Mouse (Mus musculus): ENCODE measurements around the gene Tnfrsf25. TPM values are rescaled to one million over a fixed set of nuclear protein-coding genes. Genes with fewer than 3 reads are reported as not detected.
A peak's percentile ranks its signal among the peaks of the same experiment; 100 is the strongest.

Tnfrsf25 gene
- polyA plus RNA-seq, 1 experiment = 0.95 TPM

DNA sequence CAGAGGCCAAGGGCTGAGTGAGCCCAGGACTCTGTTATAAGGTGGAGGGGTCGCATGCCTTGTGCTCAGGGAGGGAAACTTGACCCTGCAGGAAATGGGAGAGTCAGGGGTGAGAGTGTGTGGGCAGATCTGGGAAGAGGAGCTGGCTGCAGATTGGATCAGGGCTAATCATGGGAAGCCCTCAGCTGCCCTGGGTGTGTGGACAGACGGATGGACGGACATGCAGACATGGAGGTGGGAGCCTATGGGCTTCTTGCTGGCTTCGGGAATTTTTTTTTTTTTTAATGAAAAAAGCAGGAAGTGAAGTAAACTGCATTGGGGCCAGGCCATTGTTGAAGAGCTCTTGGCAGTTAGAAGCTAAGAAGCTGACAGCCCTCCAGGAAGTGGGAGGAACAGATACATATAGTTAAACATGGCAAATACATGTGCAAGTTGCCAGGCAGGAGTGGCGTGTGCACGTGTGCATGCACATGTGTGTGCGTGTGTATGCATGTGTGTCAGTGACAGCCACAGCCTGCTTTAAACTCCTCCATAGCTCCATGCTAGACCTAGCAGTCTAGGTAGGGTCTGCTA is 14.6 kb upstream of the Tnfrsf25 start:
- no peak for TF ChIP-seq MYOG (IDR thresholded peaks at IDR 0.05; ENCODE audit: control insufficient read depth, extremely low read depth, insufficient read length)
- no peak for TF ChIP-seq FOSL1 (IDR thresholded peaks at IDR 0.05; ENCODE audit: insufficient read depth, low read length, poor library complexity, severe bottlenecking)
- no peak for TF ChIP-seq MYOD1 (IDR thresholded peaks at IDR 0.05; ENCODE audit: control insufficient read depth, insufficient read length, low read depth)
- TF ChIP-seq CEBPB (IDR thresholded peaks at IDR 0.05; ENCODE audit: low read depth) = no peak
- peaks cover 11% of the 10 kb centered on the region for H3K36me3 ChIP-seq (ENCODE audit: control insufficient read depth, insufficient read depth)
- no peaks in the 10 kb centered on the region for H3K27me3 ChIP-seq (ENCODE audit: control insufficient read depth, insufficient read depth, insufficient read length)
- no peak overlapping the region for H3ac ChIP-seq (ENCODE audit: control insufficient read depth, insufficient read length, low read depth)
- no peaks in the 10 kb centered on the region for H3K79me3 ChIP-seq (ENCODE audit: low read depth)
- H3K79me2 ChIP-seq (ENCODE audit: control insufficient read depth, insufficient read depth) = no peaks in the 10 kb centered on the region
- no peak overlapping the region for H3K4me3 ChIP-seq (ENCODE audit: insufficient read depth, poor library complexity, severe bottlenecking)

DNA sequence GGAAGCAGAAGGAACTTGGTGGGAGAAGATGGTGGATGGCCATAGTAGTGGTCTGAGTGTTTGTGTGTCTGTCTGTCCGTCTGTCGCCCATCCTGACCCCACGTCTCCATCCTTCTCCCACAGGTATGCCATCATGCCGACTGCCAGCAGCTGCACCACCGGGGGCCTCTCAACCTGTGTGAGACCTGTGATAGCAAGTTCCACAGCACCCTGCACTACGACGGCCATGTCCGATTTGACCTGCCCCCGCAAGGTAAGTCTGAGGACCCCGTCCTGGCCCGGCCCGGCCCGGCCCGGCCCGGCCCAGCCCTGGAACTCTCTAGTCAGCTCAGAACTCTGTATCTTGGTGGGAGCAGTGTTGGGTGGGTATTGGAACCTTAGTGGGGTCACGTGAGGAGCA is 13.8 kb upstream of the Tnfrsf25 start:
- Histone ChIP-seq H3K79me2 (ENCODE audit: control insufficient read depth, insufficient read depth) (no peaks in the 10 kb centered on the region), H3K79me3 (ENCODE audit: low read depth) (no peaks in the 10 kb centered on the region), H3K36me3 (ENCODE audit: control insufficient read depth, insufficient read depth) (peaks cover 15% of the 10 kb centered on the region), H3K27me3 (ENCODE audit: control insufficient read depth, insufficient read depth, insufficient read length) (no peaks in the 10 kb centered on the region), H3K4me3 (ENCODE audit: insufficient read depth, poor library complexity, severe bottlenecking) (no peak overlapping the region), H3ac (ENCODE audit: control insufficient read depth, insufficient read length, low read depth) (no peak overlapping the region)
- TF ChIP-seq MYOD1 (IDR thresholded peaks at IDR 0.05; ENCODE audit: control insufficient read depth, insufficient read length, low read depth) (no peak), CTCF (IDR thresholded peaks at IDR 0.05; ENCODE audit: control insufficient read depth, insufficient read depth, insufficient read length) (no peak), USF1 (IDR thresholded peaks at IDR 0.05; ENCODE audit: low read depth) (no peak), MAX (IDR thresholded peaks at IDR 0.05) (no peak), CEBPB (IDR thresholded peaks at IDR 0.05; ENCODE audit: low read depth) (no peak), FOSL1 (IDR thresholded peaks at IDR 0.05; ENCODE audit: insufficient read depth, low read length, poor library complexity, severe bottlenecking) (no peak), MYOG (IDR thresholded peaks at IDR 0.05; ENCODE audit: control insufficient read depth, extremely low read depth, insufficient read length) (no peak)

- H3K79me2 ChIP-seq (ENCODE audit: control insufficient read depth, insufficient read depth) = no peaks in the 10 kb centered on the region
- no peaks in the 10 kb centered on the region for H3K27me3 ChIP-seq (ENCODE audit: control insufficient read depth, insufficient read depth, insufficient read length)
- no peak overlapping the region for H3K4me3 ChIP-seq (ENCODE audit: insufficient read depth, poor library complexity, severe bottlenecking)
- H3ac ChIP-seq (ENCODE audit: control insufficient read depth, insufficient read length, low read depth) = no peak overlapping the region
- no peaks in the 10 kb centered on the region for H3K79me3 ChIP-seq (ENCODE audit: low read depth)
- peaks cover 18% of the 10 kb centered on the region for H3K36me3 ChIP-seq (ENCODE audit: control insufficient read depth, insufficient read depth)
- TF ChIP-seq CTCF (IDR thresholded peaks at IDR 0.05; ENCODE audit: control insufficient read depth, insufficient read depth, insufficient read length) (peak; percentile 74), MYOD1 (IDR thresholded peaks at IDR 0.05; ENCODE audit: control insufficient read depth, insufficient read length, low read depth) (no peak), MAX (IDR thresholded peaks at IDR 0.05) (no peak), FOSL1 (IDR thresholded peaks at IDR 0.05; ENCODE audit: insufficient read depth, low read length, poor library complexity, severe bottlenecking) (no peak), CEBPB (IDR thresholded peaks at IDR 0.05; ENCODE audit: low read depth) (no peak), USF1 (IDR thresholded peaks at IDR 0.05; ENCODE audit: low read depth) (no peak), MYOG (IDR thresholded peaks at IDR 0.05; ENCODE audit: control insufficient read depth, extremely low read depth, insufficient read length) (no peak)
These were observed 12.7 kb upstream of the Tnfrsf25 start for GRCm38 (mm10) chr4:152103025-152103424.

DNA sequence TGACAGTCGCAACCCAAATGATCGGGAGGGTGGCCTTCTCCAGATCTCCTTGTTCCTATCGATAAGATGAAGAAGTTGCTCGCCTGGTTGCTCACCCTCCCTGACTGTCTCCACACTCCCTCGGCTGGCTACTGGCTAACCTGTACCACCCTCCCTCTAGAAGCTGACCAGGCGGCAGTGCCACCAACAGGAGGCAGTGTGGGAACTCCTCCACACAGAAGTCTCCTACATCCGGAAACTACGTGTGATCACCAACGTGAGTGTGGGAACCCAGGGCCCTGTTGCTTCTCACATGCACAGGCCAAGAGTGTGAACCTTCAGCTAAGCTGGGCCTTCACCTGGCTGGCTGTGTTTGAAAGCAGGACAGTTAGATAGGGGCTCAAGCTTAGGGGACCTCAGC is 9.0 kb upstream of the Tnfrsf25 start:
- no peak overlapping the region for H3ac ChIP-seq (ENCODE audit: control insufficient read depth, insufficient read length, low read depth)
- H3K36me3 ChIP-seq (ENCODE audit: control insufficient read depth, insufficient read depth) = peaks cover 45% of the 10 kb centered on the region
- no peaks in the 10 kb centered on the region for H3K27me3 ChIP-seq (ENCODE audit: control insufficient read depth, insufficient read depth, insufficient read length)
- H3K79me2 ChIP-seq (ENCODE audit: control insufficient read depth, insufficient read depth) = no peaks in the 10 kb centered on the region
- no peak for TF ChIP-seq MYOD1 (IDR thresholded peaks at IDR 0.05; ENCODE audit: control insufficient read depth, insufficient read length, low read depth)
- TF ChIP-seq USF1 (IDR thresholded peaks at IDR 0.05; ENCODE audit: low read depth) = no peak
- no peak for TF ChIP-seq MAX (IDR thresholded peaks at IDR 0.05)
- no peak for TF ChIP-seq CEBPB (IDR thresholded peaks at IDR 0.05; ENCODE audit: low read depth)
- no peak for TF ChIP-seq FOSL1 (IDR thresholded peaks at IDR 0.05; ENCODE audit: insufficient read depth, low read length, poor library complexity, severe bottlenecking)
- TF ChIP-seq MYOG (IDR thresholded peaks at IDR 0.05; ENCODE audit: control insufficient read depth, extremely low read depth, insufficient read length) = no peak
- TF ChIP-seq CTCF (IDR thresholded peaks at IDR 0.05; ENCODE audit: control insufficient read depth, insufficient read depth, insufficient read length) = no peak
- no peaks in the 10 kb centered on the region for H3K79me3 ChIP-seq (ENCODE audit: low read depth)
- no peak overlapping the region for H3K4me3 ChIP-seq (ENCODE audit: insufficient read depth, poor library complexity, severe bottlenecking)

DNA sequence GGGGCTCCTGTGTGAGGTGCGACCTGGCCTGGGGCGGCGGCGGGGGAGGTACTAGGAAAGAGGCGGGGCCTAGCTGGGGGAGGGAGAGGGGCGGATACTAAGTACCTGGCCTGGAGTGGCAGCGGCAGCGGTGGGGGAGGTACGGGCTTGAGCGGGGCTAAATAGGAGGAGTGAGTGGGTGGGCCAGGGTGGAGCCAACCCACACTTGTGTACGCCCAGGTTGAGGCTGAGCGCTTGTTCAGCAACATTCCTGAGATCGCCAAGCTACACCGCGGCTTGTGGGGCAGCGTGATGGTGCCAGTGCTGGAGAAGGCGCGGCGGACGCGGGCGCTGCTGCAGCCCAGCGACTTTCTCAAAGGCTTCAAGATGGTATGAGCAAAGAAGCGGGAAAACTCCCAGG is 8.2 kb upstream of the Tnfrsf25 start:
- no peaks in the 10 kb centered on the region for H3K27me3 ChIP-seq (ENCODE audit: control insufficient read depth, insufficient read depth, insufficient read length)
- TF ChIP-seq CTCF (IDR thresholded peaks at IDR 0.05; ENCODE audit: control insufficient read depth, insufficient read depth, insufficient read length) = no peak
- no peak for TF ChIP-seq MAX (IDR thresholded peaks at IDR 0.05)
- TF ChIP-seq MYOD1 (IDR thresholded peaks at IDR 0.05; ENCODE audit: control insufficient read depth, insufficient read length, low read depth) = no peak
- TF ChIP-seq MYOG (IDR thresholded peaks at IDR 0.05; ENCODE audit: control insufficient read depth, extremely low read depth, insufficient read length) = no peak
- no peak for TF ChIP-seq FOSL1 (IDR thresholded peaks at IDR 0.05; ENCODE audit: insufficient read depth, low read length, poor library complexity, severe bottlenecking)
- no peak for TF ChIP-seq USF1 (IDR thresholded peaks at IDR 0.05; ENCODE audit: low read depth)
- no peak for TF ChIP-seq CEBPB (IDR thresholded peaks at IDR 0.05; ENCODE audit: low read depth)
- H3K79me3 ChIP-seq (ENCODE audit: low read depth) = no peaks in the 10 kb centered on the region
- H3K36me3 ChIP-seq (ENCODE audit: control insufficient read depth, insufficient read depth) = peaks cover 43% of the 10 kb centered on the region
- H3ac ChIP-seq (ENCODE audit: control insufficient read depth, insufficient read length, low read depth) = no peak overlapping the region
- H3K4me3 ChIP-seq (ENCODE audit: insufficient read depth, poor library complexity, severe bottlenecking) = no peak overlapping the region
- H3K79me2 ChIP-seq (ENCODE audit: control insufficient read depth, insufficient read depth) = no peaks in the 10 kb centered on the region

All from C2C12 (cell line).